Mouse (Mus musculus) lung, postnatal 0 days (tissue): ENCODE results near the gene Slc5a6.

Source experiments
- CTCF ChIP-seq: IDR thresholded peaks from 2 replicates; pipeline ENCODE4 v1.5.1; 2016; ENCODE audit warnings: antibody characterized with exemption, mild to moderate bottlenecking
- EP300 ChIP-seq: IDR thresholded peaks from 2 replicates; pipeline ENCODE4 v1.6.1; 2016; ENCODE audit warnings: antibody characterized with exemption, mild to moderate bottlenecking, control low read depth

DNA sequence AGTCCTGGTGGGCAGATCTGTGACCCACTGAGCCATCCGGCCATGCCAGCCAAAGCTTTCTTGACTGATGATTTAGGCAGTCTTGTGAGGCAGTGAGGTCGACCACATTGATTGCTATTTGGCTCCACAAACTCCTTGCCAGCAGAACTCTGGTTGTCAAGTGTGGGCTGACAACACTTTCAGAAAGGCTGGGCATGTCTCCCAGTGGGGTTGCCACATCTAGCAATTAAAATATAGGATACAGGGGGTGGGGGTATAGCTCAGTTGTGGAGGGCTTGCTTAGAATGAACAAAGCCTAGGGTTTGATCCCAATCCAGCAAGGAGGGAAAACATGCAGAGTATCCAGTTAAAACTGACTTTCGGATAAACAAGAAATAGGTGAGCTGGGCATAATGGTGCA lies 54.6 kb downstream of the Slc5a6 start:
- no peak for TF ChIP-seq CTCF
- no peak for TF ChIP-seq EP300
